ENCODE assay signal across 25 mouse cellular contexts in genomic region chr1:40841032-40841761, GRCm38 (mm10). TPM values are rescaled to one million over a fixed set of nuclear protein-coding genes. Genes with fewer than 3 reads are reported as not detected.
DNase-seq lines count a peak whose midpoint lies in the region; ATAC-seq and TF ChIP-seq lines count a peak whose summit lies in the region.
"Had no signal": no experiment of that assay in that cellular context is flagged by ENCODE, and none has a peak within 500 bp of the region (broad histone marks: within the 10 kb centered on the region; RNA-seq: fewer than 3 reads in every experiment).

No protein-coding gene starts in this region.

- no peak for TF ChIP-seq CTCF in heart, adult 2 months (IDR thresholded peaks at IDR 0.05)
- TF ChIP-seq CTCF in layer of hippocampus, adult 2 months (conservative IDR thresholded peaks at IDR 0.05), result no peak

- ATAC-seq in heart, embryonic 16.5 days (replicated peaks; ENCODE audit: extremely low read depth, insufficient read depth, low FRiP score), result 0 out of 2 replicates have a peak, but pooled peaks have one; percentile 23
- ATAC-seq: forebrain, embryonic 15.5 days; liver, embryonic 12.5 days; midbrain, embryonic 16.5 days had no signal

- no peaks in the 10 kb centered on the region for H3K36me3 ChIP-seq in heart, adult 2 months (ENCODE audit: control insufficient read depth, insufficient read depth, low read length)
- no peaks in the 10 kb centered on the region for H3K36me3 ChIP-seq in heart, embryonic 16.5 days (ENCODE audit: control insufficient read depth, insufficient read depth)
- H3K36me3 ChIP-seq: embryonic facial prominence, embryonic 13.5 days; forebrain, embryonic 15.5 days; hindbrain, embryonic 12.5 days; liver, embryonic 12.5 days had no signal

- no peak for TF ChIP-seq POLR2A in heart, adult 2 months (IDR thresholded peaks at IDR 0.05; ENCODE audit: insufficient read depth, low read depth, low read length)

- no peak overlapping the region for H3K9ac ChIP-seq in heart, adult 2 months (ENCODE audit: low read depth, low read length)
- H3K9ac ChIP-seq in heart, embryonic 16.5 days (ENCODE audit: low read length), result no peak overlapping the region
- H3K9ac ChIP-seq: embryonic facial prominence, embryonic 13.5 days; forebrain, embryonic 15.5 days; hindbrain, embryonic 12.5 days; liver, embryonic 12.5 days; lung, embryonic 14.5 days had no signal

- no peaks in the 10 kb centered on the region for H3K27me3 ChIP-seq in heart, adult 2 months (ENCODE audit: control insufficient read depth, insufficient read depth, low read length)
- H3K27me3 ChIP-seq in heart, embryonic 16.5 days (ENCODE audit: control insufficient read depth, insufficient read depth, low read length), result no peaks in the 10 kb centered on the region
- H3K27me3 ChIP-seq: embryonic facial prominence, embryonic 13.5 days; forebrain, embryonic 15.5 days; hindbrain, embryonic 12.5 days; liver, embryonic 12.5 days had no signal

- intact Hi-C loops in heart, adult 2 months (cut with DNase I), result no loop called here
- intact Hi-C loops in heart, postnatal 25 days (cut with DNase I), result no loop called here

- no peaks in the 10 kb centered on the region for H3K79me2 ChIP-seq in heart, adult 2 months (replicated peaks; ENCODE audit: control insufficient read depth, insufficient read depth, low read length)

- peak in 1 of 2 experiments; percentile 9 for DNase-seq in heart, adult 2 months
- DNase-seq in heart, postnatal 25 days (ENCODE audit: low spot score), result no peak
- peak; percentile 3 for DNase-seq in lung, postnatal 36 days
- no peak for DNase-seq in lung, postnatal 25 days (ENCODE audit: low spot score)
- peak; percentile 25 for DNase-seq in skeletal muscle tissue, adult 2 months (ENCODE audit: low read depth, low spot score)
- DNase-seq in Muller cell, postnatal 12 days (ENCODE audit: inconsistent ontology term), result no peak
- DNase-seq in layer of hippocampus, adult 2 months (ENCODE audit: low spot score in 2 of 2), result no peak
- DNase-seq: adrenal gland, postnatal 10 days; B cell, adult 2 months; cerebellum, adult 9-11 months; kidney, postnatal 36 days; layer of hippocampus, adult 9-11 months; left cerebral cortex, postnatal 4 days; lung, embryonic 14.5 days; right cerebral cortex, postnatal 25 days; thymus, postnatal 14 days had no signal

- H3K4me3 ChIP-seq in heart, adult 2 months, result no peak overlapping the region
- no peak overlapping the region for H3K4me3 ChIP-seq in heart, embryonic 16.5 days (ENCODE audit: low read length)
- H3K4me3 ChIP-seq in layer of hippocampus, adult 2 months, result no peak overlapping the region
- H3K4me3 ChIP-seq: embryonic facial prominence, embryonic 13.5 days; forebrain, embryonic 15.5 days; hindbrain, embryonic 12.5 days; left cerebral cortex, adult 2 months; liver, embryonic 12.5 days had no signal

- peak overlapping the region; percentile 40; the same call in 1 of the 2 replicates for H3K27ac ChIP-seq in heart, adult 2 months
- peak overlapping the region; percentile 24 for H3K27ac ChIP-seq in heart, embryonic 16.5 days (ENCODE audit: low read length)
- H3K27ac ChIP-seq in layer of hippocampus, adult 2 months, result no peak overlapping the region
- H3K27ac ChIP-seq: embryonic facial prominence, embryonic 13.5 days; forebrain, embryonic 15.5 days; hindbrain, embryonic 12.5 days; left cerebral cortex, adult 2 months; liver, embryonic 12.5 days had no signal

- TF ChIP-seq EP300 in heart, adult 2 months (IDR thresholded peaks at IDR 0.05; ENCODE audit: insufficient read depth, low read depth, low read length), result no peak

- no peaks in the 10 kb centered on the region for H3K9me3 ChIP-seq in heart, embryonic 16.5 days (replicated peaks; ENCODE audit: control insufficient read depth, low read length)
- H3K9me3 ChIP-seq: embryonic facial prominence, embryonic 13.5 days; forebrain, embryonic 15.5 days; hindbrain, embryonic 12.5 days; liver, embryonic 12.5 days had no signal

- no peak overlapping the region for H3K4me2 ChIP-seq in heart, embryonic 16.5 days (ENCODE audit: low read depth, low read length)
- H3K4me2 ChIP-seq: embryonic facial prominence, embryonic 13.5 days; forebrain, embryonic 15.5 days; hindbrain, embryonic 12.5 days; liver, embryonic 12.5 days; lung, embryonic 14.5 days had no signal

- peaks cover 10% of the 10 kb centered on the region for H3K4me1 ChIP-seq in heart, adult 2 months (ENCODE audit: control insufficient read depth, insufficient read depth, low read length)
- peaks cover 6% of the 10 kb centered on the region; the same call in 1 of the 2 replicates for H3K4me1 ChIP-seq in heart, embryonic 16.5 days (ENCODE audit: control insufficient read depth, insufficient read depth, low read length)
- H3K4me1 ChIP-seq: forebrain, embryonic 15.5 days; hindbrain, embryonic 12.5 days; liver, embryonic 12.5 days had no signal

- 65% methylated on average over 5 of the region's 5 CpGs for WGBS in heart, adult 2 months
- WGBS in heart, embryonic 16.5 days, result 66% methylated on average over 5 of the region's 5 CpGs

RNA-seq across cellular contexts. Expression of gene Tmem182, which starts 35.8 kb away (rescaled TPM):
- total RNA-seq in heart, adult 2 months (2021), result 100 to 1,000 TPM; 142 to 178 TPM
- polyA plus RNA-seq in heart, adult 2 months (2012; rRNA removed), result 89.5 and 174 TPM in 2 replicates
- 100 to 1,000 TPM; 141 to 153 TPM for total RNA-seq in heart, postnatal 25 days (2021)
- polyA plus RNA-seq in heart, embryonic 16.5 days (2015; fragmentation: Nextera tagmentation; extraction: Ambion mirVana), result 49.7 and 58.2 TPM in 2 replicates
- total RNA-seq in layer of hippocampus, adult 2 months (2021), result under 1 TPM in 1 of 2 experiments, not detected in 1; 0.20 TPM
- total RNA-seq: megakaryocyte-erythroid progenitor cell, adult 5-6 weeks; neutrophil, adult 5-6 weeks had no signal
- polyA plus RNA-seq: liver, embryonic 12.5 days had no signal

RNA-seq across cellular contexts. Expression of gene Mfsd9, which starts 50.7 kb away (rescaled TPM):
- under 1 TPM; 0.52 to 0.57 TPM for total RNA-seq in heart, adult 2 months (2021)
- polyA plus RNA-seq in heart, adult 2 months (2012; rRNA removed), result 0.72 and 1.3 TPM in 2 replicates
- under 1 TPM; 0.70 to 0.83 TPM for total RNA-seq in heart, postnatal 25 days (2021)
- polyA plus RNA-seq in heart, embryonic 16.5 days (2015; fragmentation: Nextera tagmentation; extraction: Ambion mirVana), result 1.6 and 1.7 TPM in 2 replicates
- 1 to 10 TPM; 5.2 to 5.3 TPM for total RNA-seq in layer of hippocampus, adult 2 months (2021)

Comparison
In these comparisons a context has a peak if more than half of its experiments do, and no peak if none do; other contexts are left out.
1. DNase-seq: peak in lung, postnatal 36 days (single experiment) and skeletal muscle tissue, adult 2 months (single experiment); none in heart, postnatal 25 days (single experiment), lung, postnatal 25 days (single experiment), Muller cell, postnatal 12 days (single experiment) and layer of hippocampus, adult 2 months (0 of 2).
2. RNA of gene Tmem182, which starts 35.8 kb away (total RNA-seq): 142 to 178 TPM in heart, adult 2 months and 141 to 153 TPM in heart, postnatal 25 days; 0.20 TPM in layer of hippocampus, adult 2 months; every median in the first group is over 100 times any median in the second.